Mouse (Mus musculus) embryonic facial prominence, embryonic 10.5 days (tissue): ENCODE measurements at regions not wholly inside any gene's neighbourhood (a gene's known extent, or its start where the extent isn't known, plus 50 kb on each side); places are given as distances from the start of the nearest gene placed in this dataset.

ENCODE experiments used
- DNase-seq: peaks from one replicate; pipeline ENCODE4 v3.0.0-alpha.2; 2017; ENCODE audit warnings: low spot score
- H3K27ac ChIP-seq: fragments of 300-500 bp; sonication (generic); replicated peaks from 2 replicates; pipeline ENCODE4 v1.5.1; 2016; ENCODE audit warnings: mild to moderate bottlenecking
- H3K27me3 ChIP-seq: fragments of 300-500 bp; sonication (generic); replicated peaks from 2 replicates; pipeline ENCODE4 v1.6.1; 2016; ENCODE audit warnings: low read depth, mild to moderate bottlenecking; ENCODE audit not compliant: poor library complexity, severe bottlenecking
- H3K36me3 ChIP-seq: fragments of 300-500 bp; sonication (generic); replicated peaks from 2 replicates; pipeline ENCODE4 v1.6.1; 2016; ENCODE audit warnings: mild to moderate bottlenecking, moderate library complexity
- H3K4me1 ChIP-seq: fragments of 300-500 bp; sonication (generic); 2 replicates; pipeline ENCODE4 v1.6.1; 2016
- H3K4me3 ChIP-seq: fragments of 300-500 bp; sonication (generic); 2 replicates; pipeline ENCODE4 v1.5.1; 2016; ENCODE audit warnings: mild to moderate bottlenecking, moderate library complexity
- H3K9me3 ChIP-seq: fragments of 300-500 bp; sonication (generic); 2 replicates; pipeline ENCODE4 v1.6.1; 2016; ENCODE audit warnings: mild to moderate bottlenecking
- WGBS: fragments of 180-500 bp; shearing (Covaris S2); methylation state at CpG from one replicate; pipeline ENCODE4 v1.1.7; 2016; 5-methylcytosine and 5-hydroxymethylcytosine counted together

GRCm38 (mm10) chr11:79843021-79843420 lies 119.2 kb downstream of the Utp6 start:
- no peak overlapping the region for H3K4me3 ChIP-seq
- peaks cover 10% of the 10 kb centered on the region; the same call in 1 of the 2 replicates for H3K27me3 ChIP-seq
- 65% methylated on average over 3 of the region's 3 CpGs for WGBS
- H3K4me1 ChIP-seq, result peaks cover 27% of the 10 kb centered on the region
- no peaks in the 10 kb centered on the region for H3K9me3 ChIP-seq
- no peak overlapping the region for H3K27ac ChIP-seq
- no peaks in the 10 kb centered on the region for H3K36me3 ChIP-seq
- no peak for DNase-seq

GRCm38 (mm10) chr11:79839973-79840372 lies 122.2 kb downstream of the Utp6 start:
- WGBS, result 75% methylated on average over 6 of the region's 6 CpGs
- no peaks in the 10 kb centered on the region for H3K36me3 ChIP-seq
- no peak overlapping the region for H3K27ac ChIP-seq
- H3K27me3 ChIP-seq, result peaks cover 10% of the 10 kb centered on the region; the same call in 1 of the 2 replicates
- no peak for DNase-seq
- H3K9me3 ChIP-seq, result no peaks in the 10 kb centered on the region
- H3K4me3 ChIP-seq, result no peak overlapping the region
- H3K4me1 ChIP-seq, result peaks cover 40% of the 10 kb centered on the region

DNA sequence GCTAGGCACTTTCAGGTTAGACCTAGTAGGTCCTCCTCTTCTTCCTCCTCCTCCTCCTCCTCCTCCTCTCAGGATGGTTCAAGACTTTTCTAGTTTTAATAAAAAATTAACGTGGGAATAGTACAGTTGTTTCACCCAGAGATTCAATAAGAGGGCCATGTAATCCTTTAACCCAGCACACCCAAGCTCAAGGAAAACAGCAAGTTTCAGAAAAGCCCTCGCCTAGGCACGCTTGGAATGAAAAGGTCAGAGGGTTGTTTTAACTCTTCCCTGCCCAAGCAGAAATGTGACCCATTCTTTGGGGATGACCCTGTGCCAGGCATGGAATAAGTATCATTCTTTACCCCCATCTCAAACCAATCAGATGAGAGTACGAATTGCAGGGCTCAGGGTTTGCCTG lies 124.1 kb downstream of the Utp6 start:
- peaks cover 43% of the 10 kb centered on the region for H3K4me1 ChIP-seq
- 27% methylated on average over 4 of the region's 4 CpGs for WGBS
- no peak for DNase-seq
- peaks cover 10% of the 10 kb centered on the region; the same call in 1 of the 2 replicates for H3K27me3 ChIP-seq
- H3K9me3 ChIP-seq, result no peaks in the 10 kb centered on the region
- H3K36me3 ChIP-seq, result no peaks in the 10 kb centered on the region
- peak overlapping the region; percentile 73; the same call in 1 of the 2 replicates for H3K27ac ChIP-seq
- no peak overlapping the region for H3K4me3 ChIP-seq

DNA sequence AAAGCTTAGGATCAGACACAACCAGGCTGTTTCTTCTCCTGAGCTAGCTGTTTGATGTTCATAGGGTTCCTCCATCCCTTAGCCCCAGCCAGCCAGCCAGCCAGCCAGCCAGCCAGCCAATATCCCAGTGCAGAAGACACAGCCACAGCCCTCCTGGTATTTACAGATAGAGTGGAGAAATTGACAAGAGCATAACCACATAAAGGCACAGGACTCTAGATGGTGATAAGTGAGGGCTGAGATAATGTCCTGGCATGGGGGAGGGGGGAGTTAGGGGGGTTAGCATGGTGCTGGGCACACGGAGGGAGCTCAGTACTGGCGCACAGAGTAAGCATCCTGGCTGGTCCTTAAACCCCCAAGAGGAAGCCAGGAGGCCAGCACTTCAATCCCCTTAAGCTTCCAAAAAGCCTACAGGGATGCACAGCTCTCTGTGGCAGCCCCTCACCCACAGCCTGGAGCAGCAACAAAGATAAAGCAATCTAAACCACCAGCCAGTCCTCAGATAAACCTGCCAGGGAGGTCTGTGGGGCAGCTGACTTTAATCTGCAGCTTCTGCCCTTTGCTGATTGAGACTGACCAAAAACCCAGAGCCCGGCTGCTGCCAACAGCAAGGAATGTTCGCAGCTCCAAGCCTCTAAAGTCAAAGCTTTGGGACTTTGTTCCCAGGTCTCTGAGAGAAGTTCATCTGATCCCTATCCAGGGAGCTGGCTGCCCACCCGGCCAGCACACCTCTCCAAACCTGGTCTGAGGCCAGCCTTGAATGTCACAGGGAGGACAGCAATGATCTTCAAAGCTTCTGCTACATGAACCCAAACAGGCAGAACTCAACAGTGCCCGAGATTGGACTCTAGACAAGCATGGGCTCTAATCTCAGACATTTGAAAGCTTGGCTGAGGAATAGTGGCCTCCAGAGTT lies 124.9 kb downstream of the Utp6 start:
- Histone ChIP-seq H3K27ac (peak overlapping the region; percentile 73), H3K4me3 (no peak overlapping the region), H3K27me3 (peaks cover 10% of the 10 kb centered on the region; the same call in 1 of the 2 replicates), H3K9me3 (no peaks in the 10 kb centered on the region), H3K4me1 (peaks cover 36% of the 10 kb centered on the region), H3K36me3 (no peaks in the 10 kb centered on the region)
- 43% methylated on average over 6 of the region's 6 CpGs for WGBS
- DNase-seq, result no peak

GRCm38 (mm10) chr11:79835873-79836272 lies 126.3 kb downstream of the Utp6 start:
- Histone ChIP-seq H3K27ac (no peak overlapping the region), H3K36me3 (no peaks in the 10 kb centered on the region), H3K4me1 (peaks cover 35% of the 10 kb centered on the region), H3K4me3 (no peak overlapping the region), H3K9me3 (no peaks in the 10 kb centered on the region), H3K27me3 (0 out of 2 replicates have a peak, but pooled peaks cover 1% of the 10 kb centered on the region)
- DNase-seq, result no peak
- WGBS, result 90% methylated on average over 7 of the region's 7 CpGs

DNA sequence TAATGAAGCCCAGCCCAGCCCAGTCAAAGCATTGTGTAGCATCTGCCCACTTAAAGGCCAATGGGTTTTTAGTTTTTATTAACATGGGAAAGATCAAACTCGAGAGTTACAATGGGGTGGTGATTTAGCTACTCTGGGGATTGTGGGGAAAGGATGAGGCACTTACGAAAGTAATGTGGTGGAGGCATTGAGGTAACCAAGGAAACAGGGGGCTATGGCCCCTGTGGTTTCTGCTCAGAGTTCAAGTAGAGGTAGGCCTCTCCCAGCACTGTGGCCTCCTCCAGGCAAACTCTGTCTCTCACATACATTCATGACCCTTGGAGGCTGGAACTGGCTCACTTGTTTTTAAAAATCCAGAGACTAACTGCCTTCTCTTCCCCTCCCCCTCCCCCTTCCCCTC lies 128.4 kb downstream of the Utp6 start:
- WGBS, result 67% methylated on average over 2 of the region's 2 CpGs
- no peaks in the 10 kb centered on the region for H3K27me3 ChIP-seq
- no peak for DNase-seq
- no peaks in the 10 kb centered on the region for H3K9me3 ChIP-seq
- H3K36me3 ChIP-seq, result no peaks in the 10 kb centered on the region
- no peak overlapping the region for H3K27ac ChIP-seq
- peaks cover 28% of the 10 kb centered on the region for H3K4me1 ChIP-seq
- no peak overlapping the region for H3K4me3 ChIP-seq

DNA sequence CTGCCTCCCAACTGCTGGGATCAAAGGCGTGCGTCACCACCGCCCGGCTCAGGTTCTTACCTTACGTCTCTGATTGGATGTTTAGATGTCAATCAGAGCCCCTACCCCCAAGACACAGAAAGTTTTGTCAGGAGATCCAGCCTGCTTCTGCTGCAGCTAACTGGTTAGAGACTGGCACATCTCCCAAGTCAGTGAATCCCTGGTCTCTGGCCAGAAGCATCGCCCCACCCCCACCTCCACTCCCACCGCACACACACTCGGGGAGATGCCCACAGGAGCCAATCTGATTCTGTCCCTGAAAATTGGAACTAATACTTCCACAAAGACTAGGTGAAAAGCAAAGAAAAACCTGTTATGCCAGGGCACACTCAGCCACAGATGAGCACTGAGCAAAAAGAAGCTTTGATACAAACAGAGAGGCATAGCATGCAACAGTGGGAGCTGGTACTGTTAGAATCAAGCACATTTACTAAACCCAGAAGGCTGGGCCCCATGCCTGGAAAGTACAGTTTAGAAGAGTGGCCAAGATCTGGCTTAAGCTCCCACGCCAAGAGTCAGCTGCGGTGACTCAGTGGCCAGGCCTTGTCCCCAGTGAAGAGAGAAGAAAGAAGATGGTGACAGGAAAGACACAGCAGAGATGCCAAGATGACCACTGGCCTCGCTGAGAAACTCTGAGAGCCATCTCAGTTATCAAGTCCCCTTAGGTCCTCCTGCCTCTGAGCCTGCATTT lies 130.4 kb downstream of the Utp6 start:
- no peaks in the 10 kb centered on the region for H3K36me3 ChIP-seq
- no peaks in the 10 kb centered on the region for H3K9me3 ChIP-seq
- H3K4me3 ChIP-seq, result no peak overlapping the region
- no peak overlapping the region for H3K27ac ChIP-seq
- peaks cover 9% of the 10 kb centered on the region; the same call in 1 of the 2 replicates for H3K4me1 ChIP-seq
- no peaks in the 10 kb centered on the region for H3K27me3 ChIP-seq
- WGBS, result 92% methylated on average over 11 of the region's 11 CpGs
- DNase-seq, result no peak

GRCm38 (mm10) chr11:79830567-79831055 lies 131.6 kb downstream of the Utp6 start:
- H3K4me1 ChIP-seq, result peaks cover 16% of the 10 kb centered on the region
- H3K36me3 ChIP-seq, result no peaks in the 10 kb centered on the region
- WGBS, result 88% methylated on average over 5 of the region's 5 CpGs
- H3K4me3 ChIP-seq, result no peak overlapping the region
- DNase-seq, result no peak
- no peaks in the 10 kb centered on the region for H3K9me3 ChIP-seq
- no peaks in the 10 kb centered on the region for H3K27me3 ChIP-seq
- no peak overlapping the region for H3K27ac ChIP-seq

- Histone ChIP-seq H3K4me3 (no peak overlapping the region), H3K27ac (no peak overlapping the region), H3K36me3 (no peaks in the 10 kb centered on the region), H3K27me3 (no peaks in the 10 kb centered on the region), H3K9me3 (no peaks in the 10 kb centered on the region), H3K4me1 (peaks cover 18% of the 10 kb centered on the region)
- DNase-seq, result no peak
- WGBS, result 89% methylated on average over 3 of the region's 3 CpGs
Observed at GRCm38 (mm10) chr11:79827034-79827433, 135.2 kb downstream of the Utp6 start.

DNA sequence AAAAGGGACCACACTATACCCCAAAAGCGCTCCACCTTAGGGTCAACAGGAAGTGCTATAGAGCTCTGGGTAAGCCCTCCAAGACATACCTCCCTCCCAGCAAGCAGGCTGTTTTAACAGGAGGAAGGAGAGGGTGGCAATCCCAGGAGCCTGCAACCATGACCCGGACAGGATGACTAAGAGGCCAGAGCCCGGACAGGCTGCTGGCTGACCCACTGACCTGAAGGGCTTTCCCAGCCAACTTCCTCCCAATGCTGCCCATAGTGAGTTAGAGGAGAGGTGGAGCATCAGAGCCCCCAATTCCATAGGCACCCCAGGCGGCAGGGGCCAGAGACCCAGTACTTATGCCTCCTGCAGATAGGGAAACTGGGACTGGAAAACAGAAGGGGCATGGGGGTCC lies 136.3 kb downstream of the Utp6 start:
- H3K27me3 ChIP-seq, result no peaks in the 10 kb centered on the region
- peak overlapping the region; percentile 60 for H3K27ac ChIP-seq
- no peaks in the 10 kb centered on the region for H3K36me3 ChIP-seq
- no peaks in the 10 kb centered on the region for H3K9me3 ChIP-seq
- DNase-seq, result no peak
- H3K4me1 ChIP-seq, result peaks cover 18% of the 10 kb centered on the region
- WGBS, result 71% methylated on average over 4 of the region's 4 CpGs
- H3K4me3 ChIP-seq, result no peak overlapping the region

DNA sequence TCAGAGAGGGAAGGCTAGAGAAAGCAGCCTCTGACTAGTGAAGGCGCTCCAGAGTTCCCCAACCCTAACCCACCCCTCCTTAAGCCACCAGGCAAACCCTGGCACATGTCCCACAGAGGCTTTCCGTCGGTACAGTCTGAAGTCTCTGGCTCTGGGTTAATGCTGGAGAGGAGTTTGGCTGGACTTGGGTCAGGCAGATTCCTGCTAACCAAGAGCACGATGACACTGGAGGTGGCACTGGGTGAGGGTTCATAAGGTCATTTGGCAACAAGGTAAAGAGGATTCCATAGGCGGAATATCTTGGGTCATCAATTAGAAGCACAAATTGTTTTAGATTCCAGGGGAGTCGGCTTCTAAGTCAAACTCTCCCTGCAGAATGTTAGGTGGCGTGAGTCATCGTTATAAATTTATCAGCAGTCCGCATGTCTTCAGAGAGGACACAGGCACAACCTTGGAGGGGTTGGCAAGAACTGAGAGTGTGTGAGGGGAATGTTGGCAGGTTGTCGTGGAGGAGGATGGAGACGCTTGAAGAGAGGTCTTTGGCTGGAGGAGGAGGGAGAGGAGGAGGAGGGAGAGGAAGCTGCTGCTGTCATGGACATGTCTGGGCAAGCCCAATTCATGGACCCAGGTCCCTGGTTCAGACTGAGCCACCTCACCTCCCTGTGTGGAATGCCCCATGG lies 138.4 kb downstream of the Utp6 start:
- no peaks in the 10 kb centered on the region for H3K36me3 ChIP-seq
- DNase-seq, result no peak
- WGBS, result 85% methylated on average over 11 of the region's 11 CpGs

DNA sequence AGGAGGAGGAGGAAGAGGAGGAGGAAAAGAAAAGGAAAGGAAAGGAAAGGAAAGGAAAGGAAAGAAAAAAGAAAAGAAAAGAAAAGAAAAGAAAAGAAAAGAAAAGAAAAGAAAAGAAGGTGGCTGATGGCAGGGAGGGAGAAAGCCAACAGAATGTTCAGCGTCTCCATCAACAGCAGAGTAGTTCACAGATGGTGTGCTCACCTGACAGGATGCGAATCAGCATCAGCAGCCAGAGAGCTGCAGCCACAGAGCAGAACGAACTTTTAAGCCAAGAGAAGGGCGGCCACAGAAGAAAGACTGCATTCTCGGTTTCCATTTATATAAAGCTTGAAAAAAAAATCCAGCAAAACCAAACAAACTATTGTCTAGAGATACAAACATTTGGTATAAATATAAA lies 140.2 kb downstream of the Utp6 start:
- Histone ChIP-seq H3K27me3 (no peaks in the 10 kb centered on the region), H3K27ac (no peak overlapping the region), H3K9me3 (no peaks in the 10 kb centered on the region), H3K4me3 (no peak overlapping the region), H3K36me3 (no peaks in the 10 kb centered on the region), H3K4me1 (peaks cover 18% of the 10 kb centered on the region)
- DNase-seq, result no peak
- WGBS, result 76% methylated on average over 5 of the region's 5 CpGs

More for the DNA sequence above, 138.4 kb downstream of the Utp6 start:
- Histone ChIP-seq H3K9me3 (no peaks in the 10 kb centered on the region), H3K27ac (no peak overlapping the region), H3K4me1 (peaks cover 18% of the 10 kb centered on the region), H3K4me3 (no peak overlapping the region), H3K27me3 (no peaks in the 10 kb centered on the region)
